Mouse (Mus musculus): ENCODE measurements around the gene Rab5a. TPM values are rescaled to one million over a fixed set of nuclear protein-coding genes. Genes with fewer than 3 reads are reported as not detected.

Rab5a gene
- 14.7 and 17.4 TPM in 2 replicates for polyA plus RNA-seq (2012; rRNA removed)

GRCm38 (mm10) chr17:53478858-53479603 lies at the start of gene Rab5a:
Rab5a (plus strand) TSS chr17:53479234.

GRCm38 (mm10) chr17:53462603-53463495 lies 16.2 kb upstream of the Rab5a start, which contains the start of gene Efhb:
Efhb (minus strand) TSS chr17:53463321.

GRCm38 (mm10) chr17:53539351-53539750 lies 60.3 kb downstream of the Rab5a start, which contains the start of gene Pp2d1:
Pp2d1 (minus strand) TSS chr17:53539451.

Other genes starting within 250 kb of the Rab5a start
- 0.02 TPM in 2 replicates for gene Efhb, start 15.9 kb upstream of the Rab5a start, polyA plus RNA-seq (2012; rRNA removed)
- gene Pp2d1, start 60.2 kb downstream of the Rab5a start, polyA plus RNA-seq (2012; rRNA removed) = not detected in 2 replicates
- gene Kat2b, start 87.6 kb downstream of the Rab5a start, polyA plus RNA-seq (2012; rRNA removed) = 5.6 and 6.5 TPM in 2 replicates
- 15.7 and 17.1 TPM in 2 replicates for gene Sgo1, start 210.1 kb downstream of the Rab5a start, polyA plus RNA-seq (2012; rRNA removed)

Data from liver, embryonic 14 days (tissue).